Mouse (Mus musculus): ENCODE data around the gene Oit3.

Oit3 gene

GRCm38 (mm10) chr10:59441735-59442134, at the start of gene Oit3:
Gene Oit3 (minus strand): TSS chr10:59441778.
- DNase-seq (ENCODE audit: low spot score in 2 of 2), result no peak

- peak in 1 of 2 experiments; percentile 35 for DNase-seq (ENCODE audit: low spot score in 2 of 2)
Measured at GRCm38 (mm10) chr10:59490920-59491319, 49.3 kb upstream of the Oit3 start.

GRCm38 (mm10) chr10:59489411-59489810, 47.8 kb upstream of the Oit3 start:
- no peak for DNase-seq (ENCODE audit: low spot score in 2 of 2)

- no peak for DNase-seq (ENCODE audit: low spot score in 2 of 2)
Measured at GRCm38 (mm10) chr10:59487351-59487750, 45.8 kb upstream of the Oit3 start.

- DNase-seq (ENCODE audit: low spot score in 2 of 2), result no peak
Measured at GRCm38 (mm10) chr10:59484318-59484717, 42.7 kb upstream of the Oit3 start.

- DNase-seq (ENCODE audit: low spot score in 2 of 2), result no peak
Measured at GRCm38 (mm10) chr10:59481381-59481780, 39.8 kb upstream of the Oit3 start.

- no peak for DNase-seq (ENCODE audit: low spot score in 2 of 2)
Measured at GRCm38 (mm10) chr10:59470451-59470850, 28.9 kb upstream of the Oit3 start.

- DNase-seq (ENCODE audit: low spot score in 2 of 2), result no peak
Measured at GRCm38 (mm10) chr10:59467297-59467696, 25.7 kb upstream of the Oit3 start.

- DNase-seq (ENCODE audit: low spot score in 2 of 2), result no peak
Measured at GRCm38 (mm10) chr10:59466626-59467025, 25.0 kb upstream of the Oit3 start.

- DNase-seq (ENCODE audit: low spot score in 2 of 2), result no peak
Measured at GRCm38 (mm10) chr10:59465546-59465945, 24.0 kb upstream of the Oit3 start.

GRCm38 (mm10) chr10:59462307-59462706, 20.7 kb upstream of the Oit3 start:
- DNase-seq (ENCODE audit: low spot score in 2 of 2), result no peak

- peak; percentile 40 to 47 for DNase-seq (ENCODE audit: low spot score in 2 of 2)
Measured at GRCm38 (mm10) chr10:59459767-59460166, 18.2 kb upstream of the Oit3 start.

- no peak for DNase-seq (ENCODE audit: low spot score in 2 of 2)
Measured at GRCm38 (mm10) chr10:59454631-59455030, 13.1 kb upstream of the Oit3 start.

- DNase-seq (ENCODE audit: low spot score in 2 of 2), result no peak
Measured at GRCm38 (mm10) chr10:59451839-59452238, 10.3 kb upstream of the Oit3 start.

- peak; percentile 36 to 50 for DNase-seq (ENCODE audit: low spot score in 2 of 2)
Measured at GRCm38 (mm10) chr10:59447546-59447945, 6.0 kb upstream of the Oit3 start.

- DNase-seq (ENCODE audit: low spot score in 2 of 2), result peak; percentile 44 to 48
Measured at GRCm38 (mm10) chr10:59446911-59447437, 5.4 kb upstream of the Oit3 start.

GRCm38 (mm10) chr10:59444635-59445034, 3.1 kb upstream of the Oit3 start:
- no peak for DNase-seq (ENCODE audit: low spot score in 2 of 2)

GRCm38 (mm10) chr10:59444106-59444505, 2.5 kb upstream of the Oit3 start:
- no peak for DNase-seq (ENCODE audit: low spot score in 2 of 2)

- DNase-seq (ENCODE audit: low spot score in 2 of 2), result no peak
Measured at GRCm38 (mm10) chr10:59443212-59443611, 1.6 kb upstream of the Oit3 start.

GRCm38 (mm10) chr10:59440177-59440576, 1.4 kb downstream of the Oit3 start:
- no peak for DNase-seq (ENCODE audit: low spot score in 2 of 2)

- DNase-seq (ENCODE audit: low spot score in 2 of 2), result peak in 1 of 2 experiments; percentile 11
Measured at GRCm38 (mm10) chr10:59439508-59439931, 2.1 kb downstream of the Oit3 start.

- DNase-seq (ENCODE audit: low spot score in 2 of 2), result no peak
Measured at GRCm38 (mm10) chr10:59438651-59439050, 2.9 kb downstream of the Oit3 start.

GRCm38 (mm10) chr10:59435746-59436145, 5.8 kb downstream of the Oit3 start:
- no peak for DNase-seq (ENCODE audit: low spot score in 2 of 2)

GRCm38 (mm10) chr10:59430701-59431218, 10.8 kb downstream of the Oit3 start:
- no peak for DNase-seq (ENCODE audit: low spot score in 2 of 2)

Measured in right cerebral cortex, adult 2 months (tissue).